Mouse (Mus musculus): ENCODE data around the gene Glo1. TPM values are rescaled to one million over a fixed set of nuclear protein-coding genes. Genes with fewer than 3 reads are reported as not detected.
A peak's percentile ranks its signal among the peaks of the same experiment; 100 is the strongest.
"Not testable (repeated sequence)": the region's sequence is repeated elsewhere in the genome, so short reads cannot be mapped to it uniquely, and the experiment has no call there.

The Glo1 gene
- 233 and 242 TPM in 2 replicates for polyA plus RNA-seq (2014; fragmentation: Nextera tagmentation; extraction: Ambion mirVana)

DNA sequence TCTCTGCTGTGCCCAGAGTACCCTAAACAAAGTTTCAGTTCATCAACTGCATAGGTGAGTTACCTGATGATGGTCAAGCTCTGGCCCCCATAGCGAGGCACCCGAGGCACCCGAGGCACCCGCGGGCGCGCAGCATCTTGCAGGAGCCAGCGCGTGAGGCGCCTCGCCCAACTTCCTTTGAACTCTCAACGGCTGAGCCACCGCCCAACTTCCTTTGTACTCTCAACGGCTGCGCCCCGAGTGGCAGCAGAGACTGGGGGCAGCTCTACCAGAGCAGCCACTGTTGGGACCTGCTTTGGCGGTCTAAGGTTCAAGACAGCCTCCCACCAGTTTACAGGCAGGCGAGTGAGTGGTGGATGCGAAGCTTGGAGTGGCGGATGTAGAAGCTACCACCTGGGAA is at the start of gene Glo1:
Gene Glo1 (minus strand): TSS at position 153 of the 400 bp plus-strand sequence.
- not testable (repeated sequence) for H3K27me3 ChIP-seq (ENCODE audit: control insufficient read depth, insufficient read depth, low read length); H3K9me3 ChIP-seq (ENCODE audit: control insufficient read depth, low read length); ATAC-seq (ENCODE audit: low FRiP score, low TSS enrichment); H3K4me1 ChIP-seq (ENCODE audit: control insufficient read depth, insufficient read depth, low read length); H3K27ac ChIP-seq (ENCODE audit: low read depth, low read length); H3K4me2 ChIP-seq (replicated peaks; ENCODE audit: low read depth, low read length); H3K36me3 ChIP-seq (ENCODE audit: control insufficient read depth, insufficient read depth, low read length); H3K4me3 ChIP-seq (ENCODE audit: low read length); H3K9ac ChIP-seq (ENCODE audit: low read depth, low read length)
- no CpG with 5 or more reads among the region's 20 CpGs for WGBS

GRCm38 (mm10) chr17:30675021-30675740 is 48.5 kb upstream of the Glo1 start:
- WGBS = 94% methylated on average over 9 of the region's 9 CpGs
- no peak for ATAC-seq (ENCODE audit: low FRiP score, low TSS enrichment)

DNA sequence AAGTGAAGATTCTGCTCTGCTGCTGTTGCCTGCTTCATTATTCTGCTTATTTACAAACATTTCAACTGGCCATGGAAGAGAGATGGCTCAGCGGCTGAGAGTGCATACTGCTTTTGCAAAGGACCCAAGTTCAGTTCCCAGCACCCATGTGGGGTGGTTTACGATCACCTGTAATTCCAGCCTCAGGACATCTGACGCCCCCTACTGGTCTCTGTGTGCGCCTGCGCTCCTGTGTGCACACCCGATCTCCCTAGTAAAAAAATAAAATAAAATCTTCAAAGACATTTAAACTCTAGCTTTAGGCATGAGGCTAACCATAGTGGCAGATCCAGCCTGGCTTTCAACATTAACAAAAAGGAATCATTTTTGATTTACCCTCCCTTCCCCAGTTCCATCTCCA is 46.4 kb upstream of the Glo1 start:
- H3K4me1 ChIP-seq (ENCODE audit: control insufficient read depth, insufficient read depth, low read length) = no peaks in the 10 kb centered on the region
- no peaks in the 10 kb centered on the region for H3K36me3 ChIP-seq (ENCODE audit: control insufficient read depth, insufficient read depth, low read length)
- H3K4me2 ChIP-seq (replicated peaks; ENCODE audit: low read depth, low read length) = no peak overlapping the region
- no peaks in the 10 kb centered on the region for H3K27me3 ChIP-seq (ENCODE audit: control insufficient read depth, insufficient read depth, low read length)
- no peak overlapping the region for H3K27ac ChIP-seq (ENCODE audit: low read depth, low read length)
- 91% methylated on average over 6 of the region's 6 CpGs for WGBS
- no peak overlapping the region for H3K4me3 ChIP-seq (ENCODE audit: low read length)
- no peak overlapping the region for H3K9ac ChIP-seq (ENCODE audit: low read depth, low read length)
- ATAC-seq (ENCODE audit: low FRiP score, low TSS enrichment) = no peak
- H3K9me3 ChIP-seq (ENCODE audit: control insufficient read depth, low read length) = no peaks in the 10 kb centered on the region

More at GRCm38 (mm10) chr17:30675021-30675740, 48.5 kb upstream of the Glo1 start:
- no peak overlapping the region for H3K9ac ChIP-seq (ENCODE audit: low read depth, low read length)
- no peak overlapping the region for H3K27ac ChIP-seq (ENCODE audit: low read depth, low read length)
- no peaks in the 10 kb centered on the region for H3K36me3 ChIP-seq (ENCODE audit: control insufficient read depth, insufficient read depth, low read length)
- H3K4me1 ChIP-seq (ENCODE audit: control insufficient read depth, insufficient read depth, low read length) = no peaks in the 10 kb centered on the region
- no peak overlapping the region for H3K4me2 ChIP-seq (replicated peaks; ENCODE audit: low read depth, low read length)
- H3K4me3 ChIP-seq (ENCODE audit: low read length) = no peak overlapping the region
- H3K27me3 ChIP-seq (ENCODE audit: control insufficient read depth, insufficient read depth, low read length) = no peaks in the 10 kb centered on the region
- H3K9me3 ChIP-seq (ENCODE audit: control insufficient read depth, low read length) = no peaks in the 10 kb centered on the region

DNA sequence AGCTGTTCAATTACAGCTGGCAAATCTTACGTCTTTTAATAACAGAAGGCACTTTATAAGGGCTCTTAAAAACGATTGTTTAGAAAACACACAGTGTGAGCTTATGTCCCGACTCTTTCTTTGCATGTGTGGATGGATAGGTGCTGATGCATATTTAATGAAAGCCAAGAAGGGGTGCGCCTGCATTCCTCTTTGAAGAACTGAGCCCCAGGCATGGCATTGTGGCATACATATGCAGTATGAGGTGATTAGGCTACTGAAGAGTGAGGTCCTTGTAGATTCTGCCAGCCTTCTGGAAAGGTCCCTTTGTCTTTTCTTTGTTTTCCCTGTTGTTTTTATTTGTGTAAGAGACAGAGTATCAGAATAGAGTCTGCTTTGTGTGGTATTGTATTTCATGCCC is 45.9 kb upstream of the Glo1 start:
- Histone ChIP-seq H3K27me3 (ENCODE audit: control insufficient read depth, insufficient read depth, low read length) (no peaks in the 10 kb centered on the region), H3K36me3 (ENCODE audit: control insufficient read depth, insufficient read depth, low read length) (no peaks in the 10 kb centered on the region), H3K4me2 (replicated peaks; ENCODE audit: low read depth, low read length) (no peak overlapping the region), H3K9me3 (ENCODE audit: control insufficient read depth, low read length) (no peaks in the 10 kb centered on the region), H3K4me3 (ENCODE audit: low read length) (no peak overlapping the region), H3K4me1 (ENCODE audit: control insufficient read depth, insufficient read depth, low read length) (no peaks in the 10 kb centered on the region), H3K27ac (ENCODE audit: low read depth, low read length) (no peak overlapping the region), H3K9ac (ENCODE audit: low read depth, low read length) (no peak overlapping the region)
- ATAC-seq (ENCODE audit: low FRiP score, low TSS enrichment) = no peak
- 78% methylated on average over 4 of the region's 4 CpGs for WGBS

DNA sequence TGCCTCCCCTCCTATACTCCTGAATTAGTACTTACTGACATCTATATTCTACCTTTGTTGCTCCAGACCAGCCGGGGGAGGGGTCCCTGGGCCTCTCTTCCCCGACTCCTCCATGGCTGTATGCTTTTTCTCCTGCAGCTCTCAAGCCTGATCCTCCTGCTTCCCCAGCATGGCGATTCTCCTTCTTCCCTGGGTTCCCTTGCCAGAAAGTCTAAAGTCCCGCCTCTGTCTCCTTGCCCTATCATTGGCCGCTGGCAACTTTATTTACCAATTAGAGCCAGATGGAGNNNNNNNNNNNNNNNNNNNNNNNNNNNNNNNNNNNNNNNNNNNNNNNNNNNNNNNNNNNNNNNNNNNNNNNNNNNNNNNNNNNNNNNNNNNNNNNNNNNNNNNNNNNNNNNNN is 38.2 kb upstream of the Glo1 start:
- Histone ChIP-seq H3K4me1 (ENCODE audit: control insufficient read depth, insufficient read depth, low read length) (no peaks in the 10 kb centered on the region), H3K27me3 (ENCODE audit: control insufficient read depth, insufficient read depth, low read length) (no peaks in the 10 kb centered on the region), H3K9me3 (ENCODE audit: control insufficient read depth, low read length) (peaks cover 5% of the 10 kb centered on the region), H3K4me2 (replicated peaks; ENCODE audit: low read depth, low read length) (no peak overlapping the region), H3K36me3 (ENCODE audit: control insufficient read depth, insufficient read depth, low read length) (no peaks in the 10 kb centered on the region), H3K4me3 (ENCODE audit: low read length) (no peak overlapping the region), H3K27ac (ENCODE audit: low read depth, low read length) (no peak overlapping the region), H3K9ac (ENCODE audit: low read depth, low read length) (no peak overlapping the region)
- WGBS = 80% methylated on average over 5 of the region's 5 CpGs
- ATAC-seq (ENCODE audit: low FRiP score, low TSS enrichment) = no peak

DNA sequence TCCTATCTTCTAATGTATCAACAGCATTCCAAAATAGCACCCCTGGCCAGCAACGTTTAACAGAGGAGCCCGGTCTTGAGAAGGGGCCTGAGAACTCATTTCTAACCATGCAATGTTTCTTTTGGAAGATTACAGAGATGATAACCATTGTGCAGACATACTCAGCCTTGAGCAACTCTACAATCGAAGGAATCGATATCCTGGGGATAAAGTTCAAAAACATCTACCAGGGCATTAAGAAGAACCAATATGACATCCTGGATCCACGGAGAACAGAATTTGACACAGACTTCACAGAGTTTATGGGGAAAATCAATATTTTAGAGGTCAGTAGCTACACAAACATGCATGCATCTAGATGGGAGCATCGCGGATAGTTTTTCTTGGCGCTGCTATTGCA is 36.5 kb upstream of the Glo1 start:
- no peak for ATAC-seq (ENCODE audit: low FRiP score, low TSS enrichment)
- no peak overlapping the region for H3K27ac ChIP-seq (ENCODE audit: low read depth, low read length)
- H3K4me2 ChIP-seq (replicated peaks; ENCODE audit: low read depth, low read length) = no peak overlapping the region
- H3K4me3 ChIP-seq (ENCODE audit: low read length) = no peak overlapping the region
- 89% methylated on average over 8 of the region's 8 CpGs for WGBS
- H3K36me3 ChIP-seq (ENCODE audit: control insufficient read depth, insufficient read depth, low read length) = no peaks in the 10 kb centered on the region
- no peak overlapping the region for H3K9ac ChIP-seq (ENCODE audit: low read depth, low read length)
- H3K4me1 ChIP-seq (ENCODE audit: control insufficient read depth, insufficient read depth, low read length) = no peaks in the 10 kb centered on the region
- H3K9me3 ChIP-seq (ENCODE audit: control insufficient read depth, low read length) = peaks cover 5% of the 10 kb centered on the region
- H3K27me3 ChIP-seq (ENCODE audit: control insufficient read depth, insufficient read depth, low read length) = no peaks in the 10 kb centered on the region

DNA sequence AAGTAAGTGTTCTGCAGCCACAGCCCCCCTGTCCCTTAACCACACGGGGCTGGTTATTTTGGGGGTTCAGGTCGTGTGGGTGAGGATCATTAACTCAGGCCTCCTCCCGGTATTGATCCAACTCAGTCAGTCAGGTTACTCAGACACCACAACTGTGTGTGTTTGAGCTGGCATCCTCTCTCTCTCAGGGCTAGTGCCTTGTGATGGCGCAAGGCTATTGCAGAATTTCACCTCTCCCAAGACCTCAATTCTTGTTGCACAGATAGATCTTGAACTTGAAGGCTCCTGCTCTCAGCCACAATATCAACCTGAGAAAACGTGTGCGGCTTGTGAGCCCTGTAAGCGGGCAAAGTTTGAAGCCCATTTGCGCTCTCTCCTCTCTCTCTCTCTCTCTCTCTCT is 35.5 kb upstream of the Glo1 start:
- WGBS = 72% methylated on average over 8 of the region's 8 CpGs
- no peaks in the 10 kb centered on the region for H3K4me1 ChIP-seq (ENCODE audit: control insufficient read depth, insufficient read depth, low read length)
- no peak for ATAC-seq (ENCODE audit: low FRiP score, low TSS enrichment)

GRCm38 (mm10) chr17:30658152-30658544 is 31.5 kb upstream of the Glo1 start:
- H3K27ac ChIP-seq (ENCODE audit: low read depth, low read length) = peak overlapping the region; percentile 13; the same call in 1 of the 2 replicates
- whole genome bisulfite sequencing = 9% methylated on average over 13 of the region's 13 CpGs
- H3K4me3 ChIP-seq (ENCODE audit: low read length) = peak overlapping the region; percentile 22
- no peaks in the 10 kb centered on the region for H3K27me3 ChIP-seq (ENCODE audit: control insufficient read depth, insufficient read depth, low read length)
- H3K9me3 ChIP-seq (ENCODE audit: control insufficient read depth, low read length) = no peaks in the 10 kb centered on the region; the same call in 1 of the 2 replicates
- H3K36me3 ChIP-seq (ENCODE audit: control insufficient read depth, insufficient read depth, low read length) = no peaks in the 10 kb centered on the region
- H3K4me2 ChIP-seq (replicated peaks; ENCODE audit: low read depth, low read length) = peak overlapping the region; percentile 31
- H3K4me1 ChIP-seq (ENCODE audit: control insufficient read depth, insufficient read depth, low read length) = no peaks in the 10 kb centered on the region
- H3K9ac ChIP-seq (ENCODE audit: low read depth, low read length) = peak overlapping the region; percentile 14; the same call in 1 of the 2 replicates
- ATAC-seq (ENCODE audit: low FRiP score, low TSS enrichment) = peak; percentile 81

More for the DNA sequence above, 35.5 kb upstream of the Glo1 start:
- Histone ChIP-seq H3K36me3 (ENCODE audit: control insufficient read depth, insufficient read depth, low read length) (no peaks in the 10 kb centered on the region), H3K27ac (ENCODE audit: low read depth, low read length) (no peak overlapping the region), H3K27me3 (ENCODE audit: control insufficient read depth, insufficient read depth, low read length) (no peaks in the 10 kb centered on the region), H3K4me3 (ENCODE audit: low read length) (no peak overlapping the region), H3K9me3 (ENCODE audit: control insufficient read depth, low read length) (peaks cover 5% of the 10 kb centered on the region), H3K4me2 (replicated peaks; ENCODE audit: low read depth, low read length) (no peak overlapping the region), H3K9ac (ENCODE audit: low read depth, low read length) (no peak overlapping the region)

DNA sequence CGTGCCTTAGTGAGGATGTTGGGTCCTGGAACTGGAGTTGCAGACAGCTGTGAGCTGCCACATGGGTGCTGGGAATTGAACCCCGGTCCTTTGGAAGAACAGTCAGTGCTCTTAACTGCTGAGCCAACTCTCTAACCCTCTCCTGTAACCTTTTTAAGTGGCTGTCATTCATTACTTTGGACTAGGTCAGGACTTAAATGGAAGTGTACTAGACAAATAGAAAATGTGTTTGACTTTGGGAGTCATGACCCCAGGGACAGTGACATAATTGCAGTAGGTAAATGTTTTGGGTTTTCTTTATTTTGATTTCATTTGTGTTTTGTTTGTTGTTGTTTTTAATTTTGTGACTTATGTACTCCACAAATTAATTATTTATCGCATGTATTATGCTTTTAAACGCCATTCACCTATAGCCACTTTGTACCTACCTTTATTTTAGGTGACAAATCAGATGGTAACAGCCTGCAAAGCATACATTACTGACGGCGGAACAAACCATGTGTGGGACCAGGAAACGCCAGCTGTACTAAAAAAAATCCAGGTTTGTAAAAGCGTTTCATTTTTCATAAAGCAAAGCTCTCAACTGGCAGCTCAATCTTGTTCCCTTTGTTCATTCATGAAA is 31.0 kb upstream of the Glo1 start:
- Histone ChIP-seq H3K27me3 (ENCODE audit: control insufficient read depth, insufficient read depth, low read length) (no peaks in the 10 kb centered on the region), H3K9me3 (ENCODE audit: control insufficient read depth, low read length) (peaks cover 3% of the 10 kb centered on the region; the same call in 1 of the 2 replicates), H3K27ac (ENCODE audit: low read depth, low read length) (peak overlapping the region; percentile 1; the same call in 1 of the 2 replicates), H3K9ac (ENCODE audit: low read depth, low read length) (no peak overlapping the region), H3K4me3 (ENCODE audit: low read length) (peak overlapping the region; percentile 22), H3K4me2 (replicated peaks; ENCODE audit: low read depth, low read length) (peak overlapping the region; percentile 31), H3K36me3 (ENCODE audit: control insufficient read depth, insufficient read depth, low read length) (no peaks in the 10 kb centered on the region), H3K4me1 (ENCODE audit: control insufficient read depth, insufficient read depth, low read length) (no peaks in the 10 kb centered on the region)
- no peak for ATAC-seq (ENCODE audit: low FRiP score, low TSS enrichment)
- 55% methylated on average over 8 of the region's 8 CpGs for WGBS

Data from kidney, embryonic 14.5 days (tissue).